In the genomic region with DNA sequence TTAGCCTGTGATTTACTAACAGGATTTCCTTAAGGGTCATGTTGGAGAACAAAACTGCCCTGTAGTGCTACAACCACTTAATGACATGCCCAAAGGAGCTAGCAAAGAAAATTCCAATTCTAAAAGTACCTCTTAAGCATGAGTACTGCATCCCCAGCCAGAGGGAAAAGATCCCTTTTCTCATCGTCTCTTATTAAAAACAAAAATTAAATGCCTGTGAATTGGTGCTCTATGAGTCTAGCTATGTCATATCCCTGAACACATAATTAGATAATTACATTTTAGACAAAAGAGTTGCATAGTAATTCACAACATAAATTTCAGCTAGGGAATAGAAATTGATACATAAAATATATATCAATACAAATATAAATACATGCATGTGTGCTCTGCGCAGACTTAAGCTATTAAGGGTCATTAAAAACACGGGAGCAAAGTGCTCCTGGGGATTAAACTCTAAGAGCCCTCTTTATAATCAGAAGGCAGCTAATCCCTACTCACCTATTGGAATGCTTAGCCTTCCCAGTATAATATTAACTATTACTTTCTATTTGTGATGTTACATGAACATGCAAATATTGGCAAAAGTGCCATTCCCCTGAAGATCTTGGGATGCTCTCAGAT, we compare ENCODE assay signal across 28 mouse cellular contexts.
DNase-seq lines count a peak whose midpoint lies in the region; ATAC-seq and TF ChIP-seq lines count a peak whose summit lies in the region.
"Had no signal": no experiment of that assay in that cellular context is flagged by ENCODE, and none has a peak within 500 bp of the region (broad histone marks: within the 10 kb centered on the region; RNA-seq: fewer than 3 reads in every experiment).

No protein-coding gene starts in this region.

- no peaks in the 10 kb centered on the region for H3K36me3 ChIP-seq in hindbrain, embryonic 16.5 days (ENCODE audit: control insufficient read depth, insufficient read depth, low read length)
- no peaks in the 10 kb centered on the region for H3K36me3 ChIP-seq in hindbrain, embryonic 12.5 days
- no peaks in the 10 kb centered on the region for H3K36me3 ChIP-seq in midbrain, embryonic 14.5 days (ENCODE audit: control insufficient read depth, insufficient read depth, low read length)
- no peaks in the 10 kb centered on the region for H3K36me3 ChIP-seq in midbrain, embryonic 16.5 days (ENCODE audit: control insufficient read depth, insufficient read depth, low read length)
- H3K36me3 ChIP-seq in neural tube, embryonic 14.5 days (ENCODE audit: control insufficient read depth, insufficient read depth, low read length): no peaks in the 10 kb centered on the region
- H3K36me3 ChIP-seq: embryonic facial prominence, embryonic 10.5 days; embryonic facial prominence, embryonic 13.5 days; forebrain, embryonic 12.5 days; forebrain, embryonic 15.5 days; G1E; heart, embryonic 10.5 days; heart, embryonic 13.5 days; intestine, embryonic 15.5 days had no signal

- no peak for TF ChIP-seq POLR2A in brain, embryonic 14.5 days (IDR thresholded peaks at IDR 0.05; ENCODE audit: borderline replicate concordance, extremely low read depth, insufficient read depth, insufficient read length, poor library complexity, severe bottlenecking)

- H3K4me3 ChIP-seq in hindbrain, embryonic 16.5 days (ENCODE audit: low read length): no peak overlapping the region
- no peak overlapping the region for H3K4me3 ChIP-seq in hindbrain, embryonic 12.5 days
- H3K4me3 ChIP-seq in midbrain, embryonic 14.5 days (replicated peaks; ENCODE audit: low read depth, low read length): no peak overlapping the region
- H3K4me3 ChIP-seq in midbrain, embryonic 16.5 days (ENCODE audit: low read depth, low read length): no peak overlapping the region
- no peak overlapping the region for H3K4me3 ChIP-seq in neural tube, embryonic 14.5 days (ENCODE audit: low read depth, low read length)
- H3K4me3 ChIP-seq: embryonic facial prominence, embryonic 10.5 days; embryonic facial prominence, embryonic 13.5 days; erythroblast, embryonic 14.5 days; forebrain, embryonic 12.5 days; forebrain, embryonic 15.5 days; heart, adult 2 months; heart, embryonic 10.5 days; heart, embryonic 13.5 days; intestine, embryonic 15.5 days had no signal

- peak; percentile 1 for DNase-seq in midbrain, embryonic 14.5 days
- DNase-seq in brain, embryonic 14.5 days (ENCODE audit: low read depth): peak; percentile 3
- no peak for DNase-seq in spleen, adult 12 weeks (ENCODE audit: low spot score)
- DNase-seq: adrenal gland, postnatal 10 days; adrenal gland, postnatal 36 days; B cell, adult 2 months; cerebellum, adult 11 months; cerebellum, adult 2 months; cerebellum, postnatal 10 days; cerebellum, postnatal 36 days; embryo, embryonic 11 days; gastrocnemius, postnatal 25 days; heart, adult 2 months had no signal

- no peak overlapping the region for H3K27ac ChIP-seq in hindbrain, embryonic 16.5 days (ENCODE audit: low read depth, low read length)
- no peak overlapping the region for H3K27ac ChIP-seq in hindbrain, embryonic 12.5 days
- no peak overlapping the region for H3K27ac ChIP-seq in midbrain, embryonic 14.5 days (replicated peaks; ENCODE audit: low read depth, low read length)
- H3K27ac ChIP-seq in midbrain, embryonic 16.5 days (ENCODE audit: low read length): no peak overlapping the region
- H3K27ac ChIP-seq in neural tube, embryonic 14.5 days (ENCODE audit: low read depth, low read length): no peak overlapping the region
- H3K27ac ChIP-seq: embryonic facial prominence, embryonic 10.5 days; embryonic facial prominence, embryonic 13.5 days; forebrain, embryonic 12.5 days; forebrain, embryonic 15.5 days; heart, adult 2 months; heart, embryonic 10.5 days; heart, embryonic 13.5 days; intestine, embryonic 15.5 days had no signal

- no peak overlapping the region for H3K9ac ChIP-seq in hindbrain, embryonic 16.5 days (ENCODE audit: low read depth, low read length)
- no peak overlapping the region for H3K9ac ChIP-seq in hindbrain, embryonic 12.5 days
- H3K9ac ChIP-seq in midbrain, embryonic 14.5 days (replicated peaks; ENCODE audit: low read length): no peak overlapping the region
- no peak overlapping the region for H3K9ac ChIP-seq in midbrain, embryonic 16.5 days (ENCODE audit: low read depth, low read length)
- H3K9ac ChIP-seq in neural tube, embryonic 14.5 days (replicated peaks; ENCODE audit: low read depth, low read length): no peak overlapping the region
- H3K9ac ChIP-seq: embryonic facial prominence, embryonic 13.5 days; forebrain, embryonic 12.5 days; forebrain, embryonic 15.5 days; heart, embryonic 13.5 days; intestine, embryonic 15.5 days had no signal

- H3K9me3 ChIP-seq in hindbrain, embryonic 16.5 days (ENCODE audit: control insufficient read depth, low read length): no peaks in the 10 kb centered on the region
- no peaks in the 10 kb centered on the region for H3K9me3 ChIP-seq in hindbrain, embryonic 12.5 days (replicated peaks)
- no peaks in the 10 kb centered on the region for H3K9me3 ChIP-seq in midbrain, embryonic 14.5 days (ENCODE audit: control insufficient read depth, low read length)
- H3K9me3 ChIP-seq in midbrain, embryonic 16.5 days (replicated peaks; ENCODE audit: control insufficient read depth, low read length, poor library complexity, severe bottlenecking): no peaks in the 10 kb centered on the region
- no peaks in the 10 kb centered on the region for H3K9me3 ChIP-seq in neural tube, embryonic 14.5 days (ENCODE audit: control insufficient read depth, low read length)
- H3K9me3 ChIP-seq: embryonic facial prominence, embryonic 10.5 days; embryonic facial prominence, embryonic 13.5 days; forebrain, embryonic 12.5 days; forebrain, embryonic 15.5 days; G1E; heart, embryonic 10.5 days; heart, embryonic 13.5 days; intestine, embryonic 15.5 days had no signal

- no peaks in the 10 kb centered on the region for H3K4me1 ChIP-seq in hindbrain, embryonic 16.5 days (ENCODE audit: control insufficient read depth, insufficient read depth, low read depth, low read length)
- H3K4me1 ChIP-seq in hindbrain, embryonic 12.5 days: no peaks in the 10 kb centered on the region
- no peaks in the 10 kb centered on the region for H3K4me1 ChIP-seq in midbrain, embryonic 14.5 days (ENCODE audit: control insufficient read depth, insufficient read depth, low read length)
- H3K4me1 ChIP-seq in midbrain, embryonic 16.5 days (ENCODE audit: control insufficient read depth, insufficient read depth, low read length): no peaks in the 10 kb centered on the region
- no peaks in the 10 kb centered on the region for H3K4me1 ChIP-seq in neural tube, embryonic 14.5 days (ENCODE audit: control insufficient read depth, insufficient read depth, low read length)
- H3K4me1 ChIP-seq: embryonic facial prominence, embryonic 10.5 days; embryonic facial prominence, embryonic 13.5 days; forebrain, embryonic 12.5 days; forebrain, embryonic 15.5 days; heart, embryonic 10.5 days; heart, embryonic 13.5 days; intestine, embryonic 15.5 days had no signal

- peak; percentile 79 for ATAC-seq in hindbrain, embryonic 16.5 days
- ATAC-seq in hindbrain, embryonic 12.5 days (ENCODE audit: low FRiP score): no peak
- ATAC-seq in midbrain, embryonic 14.5 days (ENCODE audit: low FRiP score, low TSS enrichment): no peak
- no peak for ATAC-seq in midbrain, embryonic 16.5 days
- ATAC-seq in neural tube, embryonic 14.5 days (ENCODE audit: low read depth): peak; percentile 80
- ATAC-seq: forebrain, embryonic 15.5 days; intestine, embryonic 15.5 days; Patski had no signal

- no peak for TF ChIP-seq CTCF in brain, embryonic 14.5 days (IDR thresholded peaks at IDR 0.05; ENCODE audit: borderline replicate concordance, extremely low read depth, insufficient read depth, insufficient read length)

- H3K27me3 ChIP-seq in hindbrain, embryonic 16.5 days (replicated peaks; ENCODE audit: control insufficient read depth, insufficient read depth, low read length): no peaks in the 10 kb centered on the region
- H3K27me3 ChIP-seq in hindbrain, embryonic 12.5 days: no peaks in the 10 kb centered on the region
- no peaks in the 10 kb centered on the region for H3K27me3 ChIP-seq in midbrain, embryonic 14.5 days (ENCODE audit: control insufficient read depth, insufficient read depth, low read length)
- H3K27me3 ChIP-seq in midbrain, embryonic 16.5 days (ENCODE audit: control insufficient read depth, insufficient read depth, low read depth, low read length): no peaks in the 10 kb centered on the region
- no peaks in the 10 kb centered on the region for H3K27me3 ChIP-seq in neural tube, embryonic 14.5 days (ENCODE audit: control insufficient read depth, insufficient read depth, low read length)
- H3K27me3 ChIP-seq: CH12.LX; embryonic facial prominence, embryonic 13.5 days; forebrain, embryonic 12.5 days; forebrain, embryonic 15.5 days; heart, embryonic 13.5 days; intestine, embryonic 15.5 days; Patski had no signal

- H3K4me2 ChIP-seq in hindbrain, embryonic 16.5 days (ENCODE audit: low read length): no peak overlapping the region
- no peak overlapping the region for H3K4me2 ChIP-seq in hindbrain, embryonic 12.5 days (replicated peaks)
- no peak overlapping the region for H3K4me2 ChIP-seq in midbrain, embryonic 14.5 days (ENCODE audit: low read length)
- no peak overlapping the region for H3K4me2 ChIP-seq in midbrain, embryonic 16.5 days (ENCODE audit: low read length)
- H3K4me2 ChIP-seq in neural tube, embryonic 14.5 days (ENCODE audit: low read depth, low read length): no peak overlapping the region
- H3K4me2 ChIP-seq: embryonic facial prominence, embryonic 13.5 days; forebrain, embryonic 12.5 days; forebrain, embryonic 15.5 days; heart, embryonic 13.5 days; intestine, embryonic 15.5 days had no signal

- 58% methylated on average over 3 of the region's 3 CpGs for WGBS in hindbrain, embryonic 16.5 days
- WGBS in hindbrain, embryonic 12.5 days: 79% methylated on average over 3 of the region's 3 CpGs
- WGBS in midbrain, embryonic 14.5 days: 59% methylated on average over 3 of the region's 3 CpGs
- 47% methylated on average over 3 of the region's 3 CpGs for WGBS in midbrain, embryonic 16.5 days
- WGBS in neural tube, embryonic 14.5 days: 50% methylated on average over 3 of the region's 3 CpGs

Comparison
In these comparisons a context has a peak if more than half of its experiments do, and no peak if none do; other contexts are left out.
1. ATAC-seq: peak in hindbrain, embryonic 16.5 days (single experiment) and neural tube, embryonic 14.5 days (single experiment); none in hindbrain, embryonic 12.5 days (single experiment), midbrain, embryonic 14.5 days (single experiment) and midbrain, embryonic 16.5 days (single experiment).